Mouse (Mus musculus) thymus, postnatal 36 days (tissue): ENCODE measurements around the gene Sptb.

Source experiments
- DNase-seq, 2 experiments: peaks; one replicate each; pipeline ENCODE4 v3.0.0; 2022; ENCODE audit warnings: mixed read lengths in 2 of 2

Gene Sptb

GRCm38 (mm10) chr12:76604546-76604945 is 105.8 kb downstream of the Sptb start:
- no peak for DNase-seq

DNA sequence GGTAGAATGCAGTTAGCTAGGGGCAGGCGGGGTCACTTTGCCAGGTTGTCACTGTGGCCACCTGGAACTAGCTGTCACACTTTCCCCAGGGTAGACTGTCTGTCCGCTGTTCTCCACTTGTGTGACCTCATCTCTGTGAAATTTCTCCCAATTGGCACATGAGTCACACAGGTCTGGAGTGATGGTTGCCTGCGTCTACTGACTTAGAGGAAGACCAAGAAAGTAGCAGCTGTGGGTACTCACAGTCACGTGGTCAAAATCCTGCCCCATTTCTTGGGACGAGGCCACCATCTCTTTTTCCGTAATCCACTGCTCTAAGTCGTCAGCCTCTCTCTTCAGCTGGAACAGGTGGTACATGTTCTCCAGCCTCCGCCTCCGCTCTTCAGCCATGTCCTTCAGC is 106.6 kb downstream of the Sptb start:
- DNase-seq: no peak

GRCm38 (mm10) chr12:76598196-76598928 is 112.0 kb downstream of the Sptb start:
- no peak for DNase-seq

- no peak for DNase-seq
Observed at GRCm38 (mm10) chr12:76597577-76598100, 112.7 kb downstream of the Sptb start.

GRCm38 (mm10) chr12:76596292-76597023 is 113.9 kb downstream of the Sptb start:
- DNase-seq: peak; percentile 55

GRCm38 (mm10) chr12:76595830-76596229 is 114.5 kb downstream of the Sptb start:
- DNase-seq: no peak

- no peak for DNase-seq
Observed at GRCm38 (mm10) chr12:76594556-76594955, 115.8 kb downstream of the Sptb start.

DNA sequence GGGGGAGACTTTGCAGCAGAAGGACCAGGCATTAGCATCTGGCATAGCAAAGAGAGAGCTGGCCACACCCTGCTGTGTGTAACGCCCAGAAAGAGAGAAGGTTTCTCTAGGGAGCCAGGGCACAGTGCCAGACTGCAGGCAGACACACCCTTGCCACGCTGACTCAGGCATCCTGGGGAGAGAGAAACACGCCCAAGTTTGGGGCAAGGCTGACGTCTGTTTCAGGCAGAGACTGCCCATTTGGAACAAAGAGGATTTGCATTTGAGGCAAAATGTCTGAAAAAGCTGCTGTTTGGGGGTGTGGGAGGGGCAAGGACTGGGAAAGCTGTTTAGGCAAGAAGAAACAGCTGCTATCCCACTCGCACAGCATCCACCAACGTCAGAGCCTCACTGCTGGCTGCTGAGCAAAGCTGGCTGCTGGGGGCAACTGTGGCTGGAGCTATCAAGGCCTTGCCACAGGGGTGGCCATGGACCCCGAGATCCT is 116.5 kb downstream of the Sptb start:
- DNase-seq: no peak

GRCm38 (mm10) chr12:76593254-76593653 is 117.1 kb downstream of the Sptb start:
- DNase-seq: no peak

DNA sequence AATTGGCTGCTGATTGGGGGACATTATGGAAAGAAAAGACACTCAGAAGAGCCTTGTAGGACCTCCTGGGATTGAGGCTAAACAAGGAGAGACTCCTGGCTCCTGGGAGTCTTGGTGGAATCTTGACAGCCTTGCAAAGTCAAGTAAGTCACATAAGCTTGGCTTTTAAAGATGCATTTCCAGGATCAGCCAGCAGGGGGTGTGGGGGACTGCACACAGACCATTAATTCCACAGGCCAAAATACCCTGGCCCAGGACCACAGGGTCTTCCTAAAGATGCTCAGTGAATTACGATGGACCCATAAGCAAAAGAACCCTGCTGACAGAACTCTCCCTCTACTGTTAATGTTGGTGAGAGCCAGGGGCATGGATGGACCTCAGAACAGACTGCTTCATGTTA is 118.1 kb downstream of the Sptb start:
- DNase-seq: peak in 1 of 2 experiments; percentile 23

DNA sequence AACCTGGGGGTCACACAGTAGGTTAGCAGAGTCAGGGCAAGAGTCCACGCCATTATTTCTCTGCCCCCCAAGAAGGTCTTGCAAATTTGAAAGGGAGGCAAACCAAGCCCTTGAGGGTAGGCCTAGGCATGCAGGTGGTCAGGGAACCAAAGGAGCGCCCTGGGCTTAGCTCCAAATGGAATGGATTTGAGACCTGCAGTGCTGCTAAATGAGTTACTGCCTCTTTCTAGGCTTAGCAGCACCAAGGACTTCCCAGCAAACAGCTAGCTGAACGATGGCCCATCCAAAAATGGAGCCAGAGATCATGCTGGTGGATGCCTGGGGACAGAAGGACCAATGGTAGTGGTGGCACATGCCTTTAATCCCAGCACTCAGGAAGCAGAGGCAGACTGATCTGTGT is 119.3 kb downstream of the Sptb start:
- DNase-seq: no peak

GRCm38 (mm10) chr12:76589531-76589930 is 120.8 kb downstream of the Sptb start:
- DNase-seq: no peak

GRCm38 (mm10) chr12:76587357-76587756 is 123.0 kb downstream of the Sptb start:
- DNase-seq: no peak

GRCm38 (mm10) chr12:76585028-76585427 is 125.3 kb downstream of the Sptb start:
- no peak for DNase-seq

DNA sequence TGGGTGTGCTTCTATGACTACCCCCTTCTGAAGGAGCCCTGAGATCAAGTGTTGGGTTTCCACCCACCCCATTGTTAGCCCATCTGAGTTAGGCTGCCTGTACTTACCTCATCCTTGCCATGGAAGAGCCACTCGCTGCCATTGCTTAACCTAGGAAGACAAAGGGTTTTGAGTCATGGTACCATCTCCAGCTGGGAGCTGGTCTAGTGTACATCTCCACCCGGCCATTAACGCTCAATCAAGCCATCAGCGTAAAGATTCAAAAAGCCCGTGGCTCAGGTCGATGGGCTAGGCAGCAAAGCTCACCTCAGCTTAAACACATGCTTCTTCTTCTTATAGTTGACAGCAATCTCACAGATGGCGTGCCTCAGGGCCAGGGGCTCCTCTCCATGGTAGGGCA is 126.9 kb downstream of the Sptb start:
- no peak for DNase-seq

- no peak for DNase-seq
Observed at GRCm38 (mm10) chr12:76582841-76583240, 127.5 kb downstream of the Sptb start.

GRCm38 (mm10) chr12:76582139-76582538 is 128.2 kb downstream of the Sptb start:
- no peak for DNase-seq

- no peak for DNase-seq
Observed at GRCm38 (mm10) chr12:76579806-76580205, 130.5 kb downstream of the Sptb start.

DNA sequence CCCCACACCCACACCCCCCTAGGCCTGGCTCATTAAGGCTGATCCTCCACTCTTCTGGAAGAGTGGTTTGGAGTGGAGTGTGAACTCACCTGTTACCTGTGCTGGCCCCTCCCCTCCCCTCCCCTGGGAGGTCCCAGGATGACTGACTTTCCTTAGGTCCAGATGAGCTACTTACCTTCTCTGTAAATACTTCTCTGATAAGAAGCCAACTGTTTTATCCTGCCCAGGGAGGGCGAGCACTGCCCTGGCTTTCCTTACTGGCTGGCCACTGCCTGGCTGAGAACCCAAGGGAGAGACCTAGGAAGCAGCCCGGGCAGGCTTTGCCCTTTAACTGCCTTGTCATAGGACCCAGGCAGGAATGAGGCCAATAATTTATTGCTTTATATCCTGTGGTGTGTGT is 131.9 kb downstream of the Sptb start:
- no peak for DNase-seq

GRCm38 (mm10) chr12:76577858-76578257 is 132.5 kb downstream of the Sptb start:
- no peak for DNase-seq

- no peak for DNase-seq
Observed at GRCm38 (mm10) chr12:76576806-76577205, 133.5 kb downstream of the Sptb start.

GRCm38 (mm10) chr12:76576061-76576460 is 134.3 kb downstream of the Sptb start:
- no peak for DNase-seq

- DNase-seq: no peak
Observed at GRCm38 (mm10) chr12:76574815-76575214, 135.5 kb downstream of the Sptb start.

DNA sequence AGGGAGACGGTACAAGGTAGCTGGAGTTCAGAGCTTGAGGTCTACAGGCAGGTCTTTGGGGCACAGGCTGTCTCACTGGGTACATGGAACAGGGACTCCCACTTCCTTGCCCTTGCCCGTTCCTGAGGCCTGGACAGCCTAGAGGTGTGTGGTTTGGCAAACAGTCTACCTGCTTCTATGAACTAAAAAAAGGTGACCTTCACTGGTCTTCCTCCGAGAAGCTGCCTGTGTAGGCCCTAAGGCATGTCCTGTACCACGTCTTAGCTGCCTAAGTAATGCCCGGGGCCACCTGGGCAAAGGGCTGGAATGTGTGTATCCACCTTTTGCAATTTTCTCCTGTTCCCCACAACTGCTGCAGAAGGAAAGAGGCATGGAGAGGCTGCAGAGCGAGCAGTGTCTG is 137.0 kb downstream of the Sptb start:
- no peak for DNase-seq
